Mouse (Mus musculus) neural tube, embryonic 12.5 days (tissue): ENCODE data around the gene Adh4. TPM values are rescaled to one million over a fixed set of nuclear protein-coding genes. Genes with fewer than 3 reads are reported as not detected.
"Not testable (repeated sequence)": the region's sequence is repeated elsewhere in the genome, so short reads cannot be mapped to it uniquely, and the experiment has no call there.

Experiments
- ATAC-seq: fragments of 200-750 bp; cut with Nextera tagmentation; 2 replicates; pipeline ENCODE4 v1.8.0; 2017; ENCODE audit warnings: low read depth, mild to moderate bottlenecking, moderate TSS enrichment, moderate library complexity; ENCODE audit not compliant: low FRiP score
- H3K27ac ChIP-seq: fragments of 300-500 bp; sonication (generic); 2 replicates; pipeline ENCODE4 v1.5.1; 2016
- H3K27me3 ChIP-seq: fragments of 300-500 bp; sonication (generic); replicated peaks from 2 replicates; pipeline ENCODE4 v1.6.1; 2016; ENCODE audit warnings: mild to moderate bottlenecking
- H3K36me3 ChIP-seq: fragments of 300-500 bp; sonication (generic); 2 replicates; pipeline ENCODE4 v1.6.1; 2016; ENCODE audit warnings: mild to moderate bottlenecking
- H3K4me1 ChIP-seq: fragments of 300-500 bp; sonication (generic); 2 replicates; pipeline ENCODE4 v1.6.1; 2016
- H3K4me2 ChIP-seq: fragments of 300-500 bp; sonication (generic); replicated peaks from 2 replicates; pipeline ENCODE4 v1.6.1; 2016; ENCODE audit warnings: mild to moderate bottlenecking
- H3K4me3 ChIP-seq: fragments of 300-500 bp; sonication (generic); 2 replicates; pipeline ENCODE4 v1.5.1; 2016
- H3K9ac ChIP-seq: fragments of 300-500 bp; sonication (generic); 2 replicates; pipeline ENCODE4 v1.6.1; 2016; ENCODE audit warnings: mild to moderate bottlenecking
- H3K9me3 ChIP-seq: fragments of 300-500 bp; sonication (generic); 2 replicates; pipeline ENCODE4 v1.6.1; 2016; ENCODE audit warnings: mild to moderate bottlenecking
- WGBS: fragments of 180-500 bp; shearing (Covaris S2); methylation state at CpG from one replicate; pipeline ENCODE4 v1.1.7; 2016; 5-methylcytosine and 5-hydroxymethylcytosine counted together
- polyA plus RNA-seq: library from polyadenylated mRNA; unstranded; fragments of >200 nt; fragmentation: Nextera tagmentation; extraction: Ambion mirVana; gene quantifications from 2 replicates; pipeline ENCODE4 v1.2.1, GENCODE M21; 2016

Gene Adh4
- polyA plus RNA-seq, 1 experiment from 2014 or later: not detected

- Histone ChIP-seq H3K4me1 (no peaks in the 10 kb centered on the region), H3K4me3 (no peak overlapping the region), H3K36me3 (peaks cover 85% of the 10 kb centered on the region), H3K27ac (no peak overlapping the region), H3K9me3 (no peaks in the 10 kb centered on the region), H3K9ac (no peak overlapping the region), H3K4me2 (no peak overlapping the region), H3K27me3 (no peaks in the 10 kb centered on the region)
- ATAC-seq: no peak
- 88% methylated on average over 10 of the region's 10 CpGs for WGBS
These were observed 36.9 kb downstream of the Adh4 start for GRCm38 (mm10) chr3:138452169-138452568.

GRCm38 (mm10) chr3:138454234-138454633, 39.0 kb downstream of the Adh4 start:
- no peak overlapping the region for H3K9ac ChIP-seq
- no peak for ATAC-seq
- no peaks in the 10 kb centered on the region for H3K4me1 ChIP-seq
- H3K4me2 ChIP-seq: no peak overlapping the region
- no peaks in the 10 kb centered on the region for H3K9me3 ChIP-seq
- WGBS: 95% methylated on average over 1 of the region's 1 CpGs
- no peak overlapping the region for H3K4me3 ChIP-seq
- no peak overlapping the region for H3K27ac ChIP-seq
- H3K36me3 ChIP-seq: peaks cover 87% of the 10 kb centered on the region
- no peaks in the 10 kb centered on the region for H3K27me3 ChIP-seq

- ATAC-seq: no peak
- WGBS: 91% methylated on average over 13 of the region's 13 CpGs
- H3K36me3 ChIP-seq: peaks cover 88% of the 10 kb centered on the region
These were observed 39.6 kb downstream of the Adh4 start for GRCm38 (mm10) chr3:138454711-138455435.

GRCm38 (mm10) chr3:138458441-138458840, 43.2 kb downstream of the Adh4 start:
- Histone ChIP-seq H3K4me1 (no peaks in the 10 kb centered on the region), H3K36me3 (peaks cover 81% of the 10 kb centered on the region), H3K27ac (no peak overlapping the region), H3K9me3 (no peaks in the 10 kb centered on the region), H3K27me3 (no peaks in the 10 kb centered on the region), H3K4me2 (no peak overlapping the region), H3K9ac (no peak overlapping the region), H3K4me3 (no peak overlapping the region)
- no peak for ATAC-seq
- 98% methylated on average over 3 of the region's 3 CpGs for WGBS

More at GRCm38 (mm10) chr3:138454711-138455435, 39.6 kb downstream of the Adh4 start:
- H3K4me1 ChIP-seq: no peaks in the 10 kb centered on the region
- H3K27ac ChIP-seq: no peak overlapping the region
- H3K4me3 ChIP-seq: no peak overlapping the region
- H3K9me3 ChIP-seq: no peaks in the 10 kb centered on the region
- no peak overlapping the region for H3K9ac ChIP-seq
- no peaks in the 10 kb centered on the region for H3K27me3 ChIP-seq
- H3K4me2 ChIP-seq: no peak overlapping the region

- Histone ChIP-seq H3K4me1 (no peaks in the 10 kb centered on the region), H3K4me3 (no peak overlapping the region), H3K9me3 (no peaks in the 10 kb centered on the region), H3K36me3 (peaks cover 79% of the 10 kb centered on the region), H3K27me3 (no peaks in the 10 kb centered on the region), H3K27ac (no peak overlapping the region), H3K9ac (no peak overlapping the region), H3K4me2 (no peak overlapping the region)
- 84% methylated on average over 13 of the region's 13 CpGs for WGBS
- no peak for ATAC-seq
These were observed 45.0 kb downstream of the Adh4 start for GRCm38 (mm10) chr3:138460260-138460659.

GRCm38 (mm10) chr3:138461832-138462231, 46.6 kb downstream of the Adh4 start:
- no peak for ATAC-seq
- 85% methylated on average over 3 of the region's 3 CpGs for WGBS
- H3K36me3 ChIP-seq: peaks cover 80% of the 10 kb centered on the region

GRCm38 (mm10) chr3:138463137-138463536, 47.9 kb downstream of the Adh4 start:
- Histone ChIP-seq H3K27me3 (no peaks in the 10 kb centered on the region), H3K4me1 (no peaks in the 10 kb centered on the region), H3K36me3 (peaks cover 75% of the 10 kb centered on the region), H3K4me3 (no peak overlapping the region), H3K27ac (no peak overlapping the region), H3K9me3 (no peaks in the 10 kb centered on the region), H3K9ac (no peak overlapping the region), H3K4me2 (no peak overlapping the region)
- WGBS: 77% methylated on average over 2 of the region's 2 CpGs
- ATAC-seq: no peak

More at GRCm38 (mm10) chr3:138461832-138462231, 46.6 kb downstream of the Adh4 start:
- Histone ChIP-seq H3K4me1 (no peaks in the 10 kb centered on the region), H3K9ac (no peak overlapping the region), H3K27me3 (no peaks in the 10 kb centered on the region), H3K4me2 (no peak overlapping the region), H3K27ac (no peak overlapping the region), H3K9me3 (no peaks in the 10 kb centered on the region), H3K4me3 (no peak overlapping the region)

GRCm38 (mm10) chr3:138463807-138464206, 48.5 kb downstream of the Adh4 start:
- no peaks in the 10 kb centered on the region for H3K4me1 ChIP-seq
- H3K27ac ChIP-seq: no peak overlapping the region
- H3K4me2 ChIP-seq: no peak overlapping the region
- no peak for ATAC-seq
- peaks cover 74% of the 10 kb centered on the region for H3K36me3 ChIP-seq
- H3K9ac ChIP-seq: no peak overlapping the region
- no peaks in the 10 kb centered on the region for H3K9me3 ChIP-seq
- WGBS: 93% methylated on average over 6 of the region's 6 CpGs
- no peaks in the 10 kb centered on the region for H3K27me3 ChIP-seq
- H3K4me3 ChIP-seq: no peak overlapping the region

GRCm38 (mm10) chr3:138464573-138465147, 49.4 kb downstream of the Adh4 start:
- Histone ChIP-seq H3K4me2 (no peak overlapping the region), H3K27ac (no peak overlapping the region), H3K36me3 (peaks cover 75% of the 10 kb centered on the region), H3K4me3 (no peak overlapping the region), H3K4me1 (no peaks in the 10 kb centered on the region), H3K9ac (no peak overlapping the region), H3K27me3 (no peaks in the 10 kb centered on the region), H3K9me3 (no peaks in the 10 kb centered on the region)
- 90% methylated on average over 16 of the region's 16 CpGs for WGBS
- no peak for ATAC-seq

- ATAC-seq, H3K4me3 ChIP-seq, H3K9me3 ChIP-seq, H3K27ac ChIP-seq, H3K27me3 ChIP-seq, H3K9ac ChIP-seq, H3K4me2 ChIP-seq, H3K4me1 ChIP-seq: not testable (repeated sequence)
- peaks cover 70% of the 10 kb centered on the region for H3K36me3 ChIP-seq
- WGBS: 90% methylated on average over 1 of the region's 1 CpGs
These were observed 51.4 kb downstream of the Adh4 start for GRCm38 (mm10) chr3:138466656-138467055.

- Histone ChIP-seq H3K27ac (no peak overlapping the region), H3K36me3 (peaks cover 52% of the 10 kb centered on the region), H3K27me3 (no peaks in the 10 kb centered on the region), H3K4me3 (no peak overlapping the region), H3K4me2 (no peak overlapping the region), H3K4me1 (no peaks in the 10 kb centered on the region), H3K9ac (no peak overlapping the region), H3K9me3 (no peaks in the 10 kb centered on the region)
- 89% methylated on average over 3 of the region's 3 CpGs for WGBS
- ATAC-seq: no peak
These were observed 55.8 kb downstream of the Adh4 start for GRCm38 (mm10) chr3:138471066-138471465.

- 98% methylated on average over 8 of the region's 8 CpGs for WGBS
- H3K4me1 ChIP-seq: no peaks in the 10 kb centered on the region
- H3K4me3 ChIP-seq: no peak overlapping the region
- no peak for ATAC-seq
- H3K4me2 ChIP-seq: no peak overlapping the region
- H3K9ac ChIP-seq: no peak overlapping the region
- H3K36me3 ChIP-seq: peaks cover 19% of the 10 kb centered on the region; the same call in 1 of the 2 replicates
- no peaks in the 10 kb centered on the region for H3K27me3 ChIP-seq
- no peak overlapping the region for H3K27ac ChIP-seq
- H3K9me3 ChIP-seq: no peaks in the 10 kb centered on the region
These were observed 64.2 kb downstream of the Adh4 start for GRCm38 (mm10) chr3:138479489-138479888.
